Mouse (Mus musculus): ENCODE measurements around the gene Olfr1220.

Olfr1220 gene

GRCm38 (mm10) chr2:89106735-89107134 lies at the start of gene Olfr1220:
Gene Olfr1220, minus strand, starts transcription at chr2:89106835.
- DNase-seq (ENCODE audit: low spot score in 2 of 2), result no peak

- no peak for DNase-seq (ENCODE audit: low spot score in 2 of 2)
Observed at GRCm38 (mm10) chr2:89151460-89151859, 44.8 kb upstream of the Olfr1220 start, which contains the start of gene Olfr1223. Gene Olfr1223, minus strand, starts transcription at chr2:89151560.

DNA sequence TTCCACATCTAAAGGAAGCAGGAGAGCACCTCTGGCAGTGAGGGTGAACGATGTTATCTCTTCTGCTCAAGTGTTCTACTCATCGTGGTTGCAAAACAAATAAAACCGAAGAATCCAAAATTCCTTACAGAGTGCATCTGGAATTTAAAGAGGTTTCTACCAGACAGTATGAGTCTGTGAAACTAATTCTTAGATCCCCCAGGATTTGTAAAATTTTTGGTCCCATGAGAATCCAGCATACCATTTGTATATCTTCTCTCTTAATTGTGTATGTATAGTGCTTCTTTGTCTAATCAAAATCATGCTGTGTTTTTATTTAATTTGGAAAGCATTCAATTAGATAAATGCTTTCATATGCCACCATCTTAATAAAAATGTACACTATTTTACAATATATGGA lies 26.3 kb upstream of the Olfr1220 start, which contains the start of gene Olfr1222:
Gene Olfr1222 (minus strand): TSS at position 101 of the 400 bp plus-strand sequence.
- no peak for DNase-seq (ENCODE audit: low spot score in 2 of 2)

DNA sequence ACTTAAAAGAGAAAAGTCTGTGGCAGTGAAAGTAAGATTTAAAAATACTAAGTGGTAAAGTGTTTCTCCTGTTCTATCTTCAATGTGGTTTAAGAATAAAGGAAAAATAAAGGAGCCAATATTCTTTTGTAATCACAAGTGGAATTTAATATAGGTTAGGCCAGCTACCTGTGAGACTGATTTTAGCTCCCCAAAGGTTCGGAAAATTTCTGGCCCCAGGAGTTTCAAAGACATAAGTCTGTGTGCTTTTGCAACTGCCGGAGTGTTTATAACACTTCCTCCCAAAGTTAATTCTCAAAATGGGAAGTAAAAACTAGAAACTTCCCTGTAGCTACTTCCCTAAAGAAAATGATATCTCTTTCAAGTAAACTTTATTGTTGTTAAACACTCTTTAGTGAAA lies 10.5 kb upstream of the Olfr1220 start, which contains the start of gene Olfr1221:
Gene Olfr1221 (minus strand): TSS at position 101 of the 400 bp plus-strand sequence.
- DNase-seq (ENCODE audit: low spot score in 2 of 2), result no peak

- no peak for DNase-seq (ENCODE audit: low spot score in 2 of 2)
Observed at GRCm38 (mm10) chr2:89105651-89106050, 984 bp downstream of the Olfr1220 start.

DNA sequence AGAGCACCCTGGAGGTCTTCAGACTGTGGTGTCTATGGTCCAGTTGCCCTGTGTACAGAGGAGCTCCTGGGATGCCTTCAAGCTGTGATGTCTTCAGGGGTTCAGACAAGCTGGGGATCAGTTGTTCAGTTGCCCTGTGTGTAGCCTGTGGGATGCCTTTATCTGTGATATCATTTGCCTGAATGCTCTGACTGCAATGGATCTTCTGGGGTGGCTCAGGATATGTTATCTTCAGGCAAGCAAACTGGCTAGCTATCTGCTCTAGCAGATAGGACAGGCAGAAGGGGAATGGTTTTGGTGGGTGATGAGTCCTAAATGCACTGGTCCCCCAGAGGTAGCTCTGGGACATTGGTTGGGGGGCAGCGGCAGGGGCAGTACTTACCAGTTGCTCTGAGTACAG lies 12.8 kb downstream of the Olfr1220 start:
- DNase-seq (ENCODE audit: low spot score in 2 of 2), result no peak

GRCm38 (mm10) chr2:89083413-89083812 lies 23.2 kb downstream of the Olfr1220 start, which contains the start of gene Olfr1219:
Gene Olfr1219, minus strand, starts transcription at chr2:89083513.
- DNase-seq (ENCODE audit: low spot score in 2 of 2), result no peak

DNA sequence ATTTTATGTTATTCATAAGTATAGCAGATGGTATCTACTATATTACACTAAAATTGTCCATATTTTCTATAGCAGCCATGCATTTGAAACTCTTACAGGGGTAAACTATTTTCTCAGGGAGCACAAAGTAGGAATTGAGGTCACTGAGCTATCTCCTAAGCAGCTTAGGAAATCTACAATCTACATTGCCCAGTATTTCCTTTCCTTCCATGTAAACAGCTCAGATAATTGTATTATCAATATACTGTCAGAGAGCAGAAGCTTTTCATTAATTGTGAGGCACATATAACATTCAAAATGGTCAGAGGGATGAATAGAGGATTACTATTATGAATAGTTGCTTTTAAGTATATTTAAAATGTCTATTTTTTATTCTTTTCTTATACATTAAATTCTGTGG lies 25.1 kb downstream of the Olfr1220 start:
- DNase-seq (ENCODE audit: low spot score in 2 of 2), result no peak

GRCm38 (mm10) chr2:89061087-89061486 lies 45.5 kb downstream of the Olfr1220 start, which contains the start of gene Olfr1218:
Gene Olfr1218, minus strand, starts transcription at chr2:89061187.
- DNase-seq (ENCODE audit: low spot score in 2 of 2), result no peak

Data from right cerebral cortex, postnatal 10 days (tissue).